Mouse (Mus musculus): Measurements from ENCODE around the gene Mycbpap. TPM values are rescaled to one million over a fixed set of nuclear protein-coding genes. Genes with fewer than 3 reads are reported as not detected.
A peak's percentile ranks its signal among the peaks of the same experiment; 100 is the strongest.

Mycbpap gene
- total and polyA plus RNA-seq, 3 experiments: 0.12 to 0.17 TPM; not detected in 1

- no peaks in the 10 kb centered on the region for H3K79me2 ChIP-seq (ENCODE audit: control insufficient read depth, insufficient read depth, low read length, poor library complexity)
- peaks cover 0 to 3% of the 10 kb centered on the region in 2 experiments; a peak in 1 of 4 replicates for H3K4me1 ChIP-seq (ENCODE audit: control insufficient read depth in 1 of 2, insufficient read depth in 2 of 2, low read length in 2 of 2)
- H3K9ac ChIP-seq (ENCODE audit: control insufficient read depth, low read depth, low read length, poor library complexity, severe bottlenecking): no peak overlapping the region
- H3K27me3 ChIP-seq (ENCODE audit: control insufficient read depth in 1 of 2, insufficient read depth in 2 of 2, low read length in 2 of 2): peaks cover 2 to 10% of the 10 kb centered on the region in 2 experiments
- H3K4me3 ChIP-seq (ENCODE audit: control insufficient read depth in 1 of 2, insufficient read depth in 1 of 2, low read depth in 2 of 2, low read length in 2 of 2): no peak overlapping the region
- no peak overlapping the region for H3K27ac ChIP-seq (ENCODE audit: control insufficient read depth, low read depth, low read length)
- DNase-seq (ENCODE audit: low read depth, low spot score): peak; percentile 30
- no peaks in the 10 kb centered on the region for H3K36me3 ChIP-seq (ENCODE audit: control insufficient read depth in 1 of 2, insufficient read depth in 2 of 2, low read length in 2 of 2)
- no peak for TF ChIP-seq MYB (IDR thresholded peaks at IDR 0.05; ENCODE audit: low read depth, low read length)
- TF ChIP-seq GATA1 (IDR thresholded peaks at IDR 0.05; ENCODE audit: low read depth, low read length): no peak
- no peak for TF ChIP-seq POLR2AphosphoS5 (IDR thresholded peaks at IDR 0.05; ENCODE audit: borderline replicate concordance, low read depth, low read length)
- 0 out of 4 replicates have a peak, but pooled peaks of 1 of the 2 experiments have one; percentile 8 for TF ChIP-seq EP300 (IDR thresholded peaks at IDR 0.05; ENCODE audit: low read depth in 1 of 2, low read length in 2 of 2)
- H3K9me3 ChIP-seq (replicated peaks; ENCODE audit: insufficient read depth, low read length): no peaks in the 10 kb centered on the region
Measured at GRCm38 (mm10) chr11:94456347-94456746, 65.2 kb downstream of the Mycbpap start.

DNA sequence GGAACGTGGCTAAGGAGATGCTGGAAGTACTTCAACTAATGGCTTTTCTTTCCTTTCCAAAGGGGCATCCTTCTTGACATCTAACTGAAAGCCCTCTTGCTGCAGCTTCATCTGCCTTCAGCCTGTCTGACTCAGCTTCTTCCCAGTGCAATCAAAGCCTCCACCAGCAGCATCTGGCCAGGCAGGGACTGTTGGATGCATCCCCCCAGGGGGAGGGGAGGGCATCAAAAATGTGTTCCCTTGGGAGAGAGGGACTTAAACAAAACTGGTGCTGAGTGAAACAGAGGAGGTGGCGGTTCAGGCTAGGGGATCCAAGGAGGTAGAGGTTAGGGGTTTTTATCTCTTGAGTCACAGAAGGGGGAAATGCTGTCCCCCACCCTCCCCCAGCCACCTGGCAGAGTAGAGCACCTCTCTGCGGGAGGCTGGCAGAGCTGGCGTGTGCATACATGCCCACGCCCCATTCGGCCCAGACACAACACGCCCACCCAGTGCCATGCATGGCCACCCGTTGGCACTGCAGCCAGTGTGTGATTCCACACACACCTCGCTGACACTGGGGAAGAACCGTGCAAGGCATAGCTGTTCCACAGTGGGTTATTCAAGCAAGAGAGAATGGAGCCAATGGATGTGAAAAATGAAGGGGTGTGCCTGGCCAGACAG, 66.3 kb downstream of the Mycbpap start:
- Histone ChIP-seq H3K27ac (ENCODE audit: control insufficient read depth, low read depth, low read length) (no peak overlapping the region), H3K9me3 (replicated peaks; ENCODE audit: insufficient read depth, low read length) (no peaks in the 10 kb centered on the region), H3K4me3 (ENCODE audit: control insufficient read depth in 1 of 2, insufficient read depth in 1 of 2, low read depth in 2 of 2, low read length in 2 of 2) (no peak overlapping the region), H3K9ac (ENCODE audit: control insufficient read depth, low read depth, low read length, poor library complexity, severe bottlenecking) (no peak overlapping the region), H3K4me1 (ENCODE audit: control insufficient read depth in 1 of 2, insufficient read depth in 2 of 2, low read length in 2 of 2) (peaks cover 0 to 3% of the 10 kb centered on the region in 2 experiments; a peak in 1 of 4 replicates), H3K27me3 (ENCODE audit: control insufficient read depth in 1 of 2, insufficient read depth in 2 of 2, low read length in 2 of 2) (peaks cover 2 to 8% of the 10 kb centered on the region in 2 experiments), H3K36me3 (ENCODE audit: control insufficient read depth in 1 of 2, insufficient read depth in 2 of 2, low read length in 2 of 2) (no peaks in the 10 kb centered on the region), H3K79me2 (ENCODE audit: control insufficient read depth, insufficient read depth, low read length, poor library complexity) (no peaks in the 10 kb centered on the region)
- DNase-seq (ENCODE audit: low read depth, low spot score): no peak
- TF ChIP-seq HCFC1 (IDR thresholded peaks at IDR 0.05; ENCODE audit: low read depth, low read length): no peak
- no peak for TF ChIP-seq MAZ (IDR thresholded peaks at IDR 0.05; ENCODE audit: low read depth, low read length)
- no peak for TF ChIP-seq MXI1 (IDR thresholded peaks at IDR 0.05; ENCODE audit: low read depth, low read length)
- no peak for TF ChIP-seq POLR2AphosphoS5 (IDR thresholded peaks at IDR 0.05; ENCODE audit: borderline replicate concordance, low read depth, low read length)
- TF ChIP-seq UBTF (IDR thresholded peaks at IDR 0.05; ENCODE audit: borderline replicate concordance, insufficient read depth, low read depth, low read length): no peak
- TF ChIP-seq NELFE (IDR thresholded peaks at IDR 0.05; ENCODE audit: low read depth, low read length): no peak
- TF ChIP-seq E2F4 (IDR thresholded peaks at IDR 0.05; ENCODE audit: borderline replicate concordance, low read depth, low read length): no peak
- no peak for TF ChIP-seq SMC3 (IDR thresholded peaks at IDR 0.05; ENCODE audit: low read depth, low read length)

DNA sequence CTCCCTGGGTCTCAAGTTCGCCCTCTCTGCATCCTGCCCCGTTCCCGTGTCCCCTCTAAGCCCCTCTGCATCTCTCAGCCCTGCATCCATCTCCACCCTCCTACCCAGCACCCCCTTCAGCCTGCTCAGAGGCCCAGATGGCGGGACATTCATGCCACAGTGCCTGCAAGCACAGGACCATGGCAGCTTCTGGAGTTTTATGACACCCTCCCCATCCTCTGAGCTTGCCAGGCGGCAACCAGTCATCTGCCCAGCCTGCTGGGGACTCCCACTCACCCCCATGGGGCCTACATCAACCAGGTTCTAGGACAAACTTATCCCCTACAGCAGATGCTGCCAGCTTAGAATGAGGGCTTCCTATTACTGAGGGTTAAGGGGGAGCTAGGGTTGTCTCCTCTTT, 66.8 kb downstream of the Mycbpap start:
- H3K27ac ChIP-seq (ENCODE audit: control insufficient read depth, low read depth, low read length): no peak overlapping the region
- H3K4me1 ChIP-seq (ENCODE audit: control insufficient read depth in 1 of 2, insufficient read depth in 2 of 2, low read length in 2 of 2): peaks cover 0 to 3% of the 10 kb centered on the region in 2 experiments; a peak in 1 of 4 replicates
- peaks cover 2 to 8% of the 10 kb centered on the region in 2 experiments for H3K27me3 ChIP-seq (ENCODE audit: control insufficient read depth in 1 of 2, insufficient read depth in 2 of 2, low read length in 2 of 2)
- TF ChIP-seq ZNF384 (IDR thresholded peaks at IDR 0.05; ENCODE audit: low read depth, low read length) (no peak), ELF1 (IDR thresholded peaks at IDR 0.05; ENCODE audit: low read depth, low read length) (no peak), KAT2A (conservative IDR thresholded peaks at IDR 0.05; ENCODE audit: low read depth, low read length) (no peak), ETS1 (IDR thresholded peaks at IDR 0.05; ENCODE audit: low read depth, low read length) (no peak), CTCF (IDR thresholded peaks at IDR 0.05 in 2 of 3, conservative IDR thresholded peaks at IDR 0.05 in 1 of 3; ENCODE audit: control insufficient read depth in 1 of 3, insufficient read depth in 1 of 3, low read depth in 2 of 3, low read length in 3 of 3, poor library complexity in 1 of 3, severe bottlenecking in 1 of 3) (no peak), USF2 (IDR thresholded peaks at IDR 0.05; ENCODE audit: borderline replicate concordance in 1 of 2, insufficient read depth in 1 of 2, low read depth in 1 of 2, low read length in 2 of 2) (no peak), TBP (IDR thresholded peaks at IDR 0.05; ENCODE audit: low read depth, low read length) (no peak), GATA1 (IDR thresholded peaks at IDR 0.05; ENCODE audit: low read depth, low read length) (no peak), MEF2A (IDR thresholded peaks at IDR 0.05; ENCODE audit: extremely low read depth, insufficient replicate concordance, low read depth, low read length, poor library complexity, severe bottlenecking) (no peak), MAFK (IDR thresholded peaks at IDR 0.05; ENCODE audit: borderline replicate concordance, low read depth, low read length) (no peak)
- H3K9ac ChIP-seq (ENCODE audit: control insufficient read depth, low read depth, low read length, poor library complexity, severe bottlenecking): no peak overlapping the region
- H3K4me3 ChIP-seq (ENCODE audit: control insufficient read depth in 1 of 2, insufficient read depth in 1 of 2, low read depth in 2 of 2, low read length in 2 of 2): no peak overlapping the region
- no peak for DNase-seq (ENCODE audit: low read depth, low spot score)
- H3K36me3 ChIP-seq (ENCODE audit: control insufficient read depth in 1 of 2, insufficient read depth in 2 of 2, low read length in 2 of 2): no peaks in the 10 kb centered on the region
- H3K9me3 ChIP-seq (replicated peaks; ENCODE audit: insufficient read depth, low read length): no peaks in the 10 kb centered on the region
- H3K79me2 ChIP-seq (ENCODE audit: control insufficient read depth, insufficient read depth, low read length, poor library complexity): no peaks in the 10 kb centered on the region
